Mouse (Mus musculus) cerebellum, adult 2 months (tissue): ENCODE data around the gene Mapre3. TPM values are rescaled to one million over a fixed set of nuclear protein-coding genes. Genes with fewer than 3 reads are reported as not detected.

ENCODE experiments used
- DNase-seq, 2 experiments: peaks; one replicate each; pipeline ENCODE4 v3.0.0; 2021
- H3K27ac ChIP-seq: fragments of 200-500 bp; 2 replicates; pipeline ENCODE4 v1.5.1; 2012; ENCODE audit warnings: low read length, control low read depth, inconsistent platforms; ENCODE audit not compliant: insufficient read depth
- H3K27me3 ChIP-seq: fragments of 200-500 bp; 2 replicates; pipeline ENCODE4 v1.6.1; 2012; ENCODE audit warnings: inconsistent platforms, mild to moderate bottlenecking, low read length, moderate library complexity; ENCODE audit not compliant: control insufficient read depth, insufficient read depth
- H3K4me1 ChIP-seq: fragments of 200-500 bp; 2 replicates; pipeline ENCODE4 v1.6.1; 2011; ENCODE audit warnings: low read length; ENCODE audit not compliant: control insufficient read depth, insufficient read depth
- H3K4me3 ChIP-seq: fragments of 200-500 bp; replicated peaks from 2 replicates; pipeline ENCODE3; 2011; ENCODE audit warnings: mild to moderate bottlenecking, low read depth, low read length, control low read depth; ENCODE audit not compliant: insufficient read depth
- CTCF ChIP-seq: fragments of 200-500 bp; IDR thresholded peaks from 2 replicates; pipeline ENCODE4 v1.5.1; 2011; ENCODE audit warnings: low read depth, mild to moderate bottlenecking, control low read depth, low read length, moderate library complexity, borderline replicate concordance; ENCODE audit not compliant: insufficient read depth
- POLR2A ChIP-seq: fragments of 200-500 bp; IDR thresholded peaks from 2 replicates; pipeline ENCODE4 v1.6.1; 2011; ENCODE audit warnings: low read length, control low read depth, borderline replicate concordance; ENCODE audit not compliant: insufficient read depth
- whole genome bisulfite sequencing: fragments of 180-500 bp; shearing (Covaris S2); methylation state at CpG from one replicate; pipeline ENCODE4 v1.1.7; 2018; 5-methylcytosine and 5-hydroxymethylcytosine counted together
- polyA plus RNA-seq: library from polyadenylated mRNA; depleted of rRNA; stranded (reverse); fragments of >200 nt; gene quantifications from 2 replicates; pipeline ENCODE4 v1.2.3, GENCODE M21; 2012

Gene Mapre3
- polyA plus RNA-seq, 1 experiment, result 288 TPM

DNA sequence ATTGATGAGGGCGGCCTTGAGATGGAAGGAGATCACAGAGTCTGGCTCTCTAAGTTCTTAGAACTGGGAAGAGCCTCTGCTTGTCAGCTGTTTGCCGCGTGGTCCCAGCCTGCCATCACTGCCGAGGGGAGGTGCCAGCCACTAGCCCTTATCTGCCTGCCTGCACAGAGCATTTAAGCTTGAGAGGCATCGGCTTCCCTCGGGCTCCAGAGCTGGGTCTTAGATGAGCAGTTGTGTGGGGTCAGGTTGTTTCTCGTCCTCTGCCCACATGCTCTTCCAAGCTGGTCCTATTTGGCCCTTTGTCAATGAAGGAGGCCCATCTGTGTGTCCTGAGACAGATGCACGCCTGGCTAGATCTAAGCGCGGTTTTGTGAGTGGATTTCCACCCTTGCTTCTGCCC, 10.7 kb downstream of the Mapre3 start:
- Histone ChIP-seq H3K27me3 (no peaks in the 10 kb centered on the region), H3K4me1 (peaks cover 39% of the 10 kb centered on the region), H3K4me3 (no peak overlapping the region), H3K27ac (peak overlapping the region; percentile 55)
- 17% methylated on average over 10 of the region's 10 CpGs for WGBS
- TF ChIP-seq POLR2A, result no peak
- TF ChIP-seq CTCF, result no peak
- DNase-seq, result peak; percentile 34 to 44

DNA sequence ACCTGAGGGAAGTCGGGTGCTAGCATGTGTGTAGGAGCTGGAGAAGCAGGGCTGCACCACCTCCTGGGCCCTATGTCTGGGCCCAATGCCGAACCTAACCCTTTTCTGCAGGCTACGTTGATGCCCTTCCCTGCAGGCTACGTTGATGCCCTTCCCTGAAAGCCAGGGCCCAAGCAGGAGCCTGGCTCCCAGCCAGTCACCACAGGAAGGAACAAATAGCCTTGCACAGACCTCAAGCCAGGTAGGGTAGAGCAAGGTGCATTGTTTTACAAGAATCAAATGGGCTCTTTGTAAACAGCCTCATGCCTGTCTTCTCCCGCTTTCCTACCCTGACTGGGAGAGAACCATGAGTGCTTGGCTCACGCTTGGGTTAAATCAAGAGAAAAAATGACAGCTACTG, 11.4 kb downstream of the Mapre3 start:
- no peaks in the 10 kb centered on the region for H3K27me3 ChIP-seq
- peaks cover 39% of the 10 kb centered on the region for H3K4me1 ChIP-seq
- peak; percentile 77 to 82 for DNase-seq
- H3K4me3 ChIP-seq, result no peak overlapping the region
- WGBS, result 15% methylated on average over 6 of the region's 6 CpGs
- TF ChIP-seq CTCF (no peak), POLR2A (no peak)
- H3K27ac ChIP-seq, result peak overlapping the region; percentile 55

DNA sequence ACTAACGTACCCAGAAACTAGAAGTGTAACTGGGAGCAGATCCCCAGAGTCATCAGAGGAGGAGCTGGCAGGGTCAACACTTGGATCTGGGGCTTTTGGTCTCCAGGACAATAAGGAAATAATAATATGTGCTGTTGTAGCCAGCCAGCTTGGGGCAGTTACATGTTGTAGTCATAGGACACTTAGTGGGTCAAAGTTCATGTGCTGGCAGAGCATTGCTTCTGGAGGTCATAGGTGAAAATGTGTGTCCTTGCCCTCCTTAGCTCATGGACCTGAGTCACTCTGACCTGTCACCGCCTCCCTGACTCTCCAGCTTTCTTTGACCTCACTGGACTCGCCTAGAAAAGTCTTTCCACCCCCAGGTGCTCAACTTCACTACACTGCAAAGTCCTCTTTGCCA, 19.0 kb downstream of the Mapre3 start:
- WGBS, result 90% methylated on average over 3 of the region's 3 CpGs

DNA sequence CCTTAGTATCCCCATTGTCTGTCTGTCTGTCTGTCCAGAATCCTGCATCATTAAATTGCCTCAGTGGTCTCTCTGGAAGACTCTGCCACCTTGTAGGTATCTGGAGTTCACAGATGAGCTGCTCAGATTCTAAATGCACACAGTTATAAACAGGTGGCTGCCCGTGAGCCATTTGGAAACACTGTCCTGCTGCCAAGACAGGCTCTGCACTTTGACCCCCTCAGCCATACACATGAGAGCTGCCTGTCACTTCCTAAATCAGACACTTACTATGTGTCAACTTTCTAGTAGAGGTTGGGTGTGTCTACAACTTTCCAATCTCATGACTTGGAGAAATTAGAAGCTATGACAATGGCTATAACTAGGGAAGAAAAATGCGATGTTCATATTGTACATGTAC, 25.3 kb downstream of the Mapre3 start:
- WGBS, result 62% methylated on average over 2 of the region's 2 CpGs
- Histone ChIP-seq H3K27ac (no peak overlapping the region), H3K27me3 (no peaks in the 10 kb centered on the region), H3K4me3 (no peak overlapping the region), H3K4me1 (no peaks in the 10 kb centered on the region)
- TF ChIP-seq CTCF (no peak), POLR2A (no peak)
- no peak for DNase-seq

More for the DNA sequence above, 19.0 kb downstream of the Mapre3 start:
- Histone ChIP-seq H3K27ac (no peak overlapping the region), H3K27me3 (no peaks in the 10 kb centered on the region), H3K4me3 (no peak overlapping the region), H3K4me1 (no peaks in the 10 kb centered on the region)
- TF ChIP-seq CTCF (no peak), POLR2A (no peak)
- DNase-seq, result no peak

DNA sequence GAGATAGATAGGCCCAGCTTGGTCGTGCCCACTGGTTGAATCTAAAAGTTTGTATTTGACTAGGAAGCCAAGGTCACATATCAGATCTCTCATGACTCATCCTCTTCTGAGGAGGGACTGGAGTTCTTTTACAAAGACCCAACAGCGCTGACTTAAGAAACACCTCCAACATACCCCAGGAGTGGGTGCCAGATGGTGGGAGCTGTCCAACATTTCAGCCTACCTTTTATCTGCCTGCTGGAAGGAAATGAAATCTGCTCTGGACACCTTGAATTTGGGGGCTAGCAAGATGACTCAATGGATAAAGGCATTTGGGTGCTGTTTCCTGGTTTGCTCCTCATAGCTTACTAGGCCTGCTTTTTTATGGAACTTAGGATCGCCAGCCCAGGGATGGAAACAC, 27.5 kb downstream of the Mapre3 start:
- Histone ChIP-seq H3K27me3 (no peaks in the 10 kb centered on the region), H3K4me3 (no peak overlapping the region), H3K27ac (no peak overlapping the region), H3K4me1 (no peaks in the 10 kb centered on the region)
- TF ChIP-seq POLR2A, result no peak
- TF ChIP-seq CTCF, result no peak
- WGBS, result 71% methylated on average over 3 of the region's 3 CpGs
- no peak for DNase-seq

DNA sequence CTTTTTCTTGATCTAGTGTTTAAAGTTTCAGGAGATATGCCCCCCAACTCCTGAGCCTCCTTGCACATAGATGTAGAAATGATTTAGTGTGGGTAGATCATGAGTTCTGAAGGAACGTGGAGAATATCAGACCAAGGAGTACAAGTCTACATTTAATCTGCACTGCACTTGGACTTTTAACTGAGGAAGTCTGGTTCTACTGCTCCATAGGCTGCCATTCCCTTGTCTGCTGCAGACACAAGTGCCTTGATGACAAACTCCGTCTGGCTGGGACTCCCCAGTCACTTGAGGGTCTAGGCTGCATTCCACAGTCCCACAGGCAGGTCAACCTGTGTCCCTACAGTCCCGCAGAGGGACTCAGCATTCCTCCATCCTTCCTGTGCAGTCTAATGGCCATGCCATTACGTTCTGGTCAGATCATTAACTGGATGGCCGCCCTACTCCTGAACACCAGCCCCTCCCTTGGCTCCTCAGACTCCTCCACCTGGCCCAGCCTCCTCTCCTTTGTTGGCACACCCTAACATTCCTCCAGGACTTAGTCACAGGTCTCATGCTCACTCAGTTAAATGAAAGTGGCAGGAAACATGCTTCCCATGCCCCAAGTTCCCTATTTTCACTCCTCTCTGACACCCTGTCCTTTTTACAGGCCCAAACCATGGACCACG, 35.6 kb downstream of the Mapre3 start:
- peaks cover 17% of the 10 kb centered on the region for H3K4me1 ChIP-seq
- H3K27ac ChIP-seq, result no peak overlapping the region
- no peak overlapping the region for H3K4me3 ChIP-seq
- DNase-seq, result peak in 1 of 2 experiments; percentile 43
- WGBS, result 39% methylated on average over 6 of the region's 6 CpGs
- no peaks in the 10 kb centered on the region for H3K27me3 ChIP-seq
- TF ChIP-seq CTCF, result no peak
- no peak for TF ChIP-seq POLR2A

DNA sequence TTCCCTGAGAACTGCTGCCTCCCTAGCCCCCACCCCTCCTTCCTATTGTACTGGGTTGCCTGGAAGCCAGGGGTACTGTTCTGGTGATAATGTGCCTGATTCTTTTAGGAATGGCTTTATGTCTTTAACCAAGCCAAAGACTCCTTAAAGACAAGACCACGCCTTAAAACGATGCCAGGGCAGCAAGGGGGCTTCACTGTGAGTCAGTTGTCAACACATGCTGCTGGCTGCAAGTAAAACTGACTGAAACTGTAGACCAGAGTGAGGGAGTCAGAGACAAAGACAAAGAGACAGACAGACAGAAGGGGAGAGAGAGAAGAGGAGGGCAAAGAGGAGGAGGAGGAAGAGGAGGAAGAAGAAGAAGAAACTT, 36.1 kb downstream of the Mapre3 start:
- Histone ChIP-seq H3K4me3 (no peak overlapping the region), H3K27me3 (no peaks in the 10 kb centered on the region), H3K27ac (no peak overlapping the region), H3K4me1 (peaks cover 17% of the 10 kb centered on the region)
- WGBS, result 58% methylated on average over 2 of the region's 2 CpGs
- no peak for TF ChIP-seq POLR2A
- no peak for TF ChIP-seq CTCF
- no peak for DNase-seq

DNA sequence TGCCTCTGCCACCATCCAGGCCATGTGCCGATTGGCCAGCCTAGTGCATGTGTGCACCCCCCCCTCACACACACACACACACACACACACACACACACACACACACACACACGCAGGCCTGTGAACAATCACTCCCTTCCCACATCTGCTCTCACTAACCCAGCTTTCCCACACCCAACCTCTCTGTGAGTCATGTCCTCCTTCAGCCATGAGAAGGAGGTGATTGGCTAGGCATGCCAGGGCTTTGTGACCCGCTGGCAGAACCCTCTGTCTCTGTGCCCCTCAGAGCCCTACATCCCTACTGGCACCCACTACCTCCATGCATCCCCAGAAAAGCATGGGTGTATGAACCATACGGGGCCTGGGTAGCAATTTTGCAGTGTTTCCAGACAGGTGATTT, 39.1 kb downstream of the Mapre3 start:
- TF ChIP-seq CTCF, result no peak
- no peak for TF ChIP-seq POLR2A
- no peak overlapping the region for H3K27ac ChIP-seq
- WGBS, result 79% methylated on average over 4 of the region's 4 CpGs
- H3K4me3 ChIP-seq, result no peak overlapping the region
- H3K4me1 ChIP-seq, result peaks cover 19% of the 10 kb centered on the region
- no peak for DNase-seq
- H3K27me3 ChIP-seq, result no peaks in the 10 kb centered on the region
